Mouse (Mus musculus) lung, postnatal 0 days (tissue): ENCODE data around the gene Polr1b.

Source experiments
- CTCF ChIP-seq: IDR thresholded peaks from 2 replicates; pipeline ENCODE4 v1.5.1; 2016; ENCODE audit warnings: antibody characterized with exemption, mild to moderate bottlenecking
- EP300 ChIP-seq: IDR thresholded peaks from 2 replicates; pipeline ENCODE4 v1.6.1; 2016; ENCODE audit warnings: antibody characterized with exemption, mild to moderate bottlenecking, control low read depth

DNA sequence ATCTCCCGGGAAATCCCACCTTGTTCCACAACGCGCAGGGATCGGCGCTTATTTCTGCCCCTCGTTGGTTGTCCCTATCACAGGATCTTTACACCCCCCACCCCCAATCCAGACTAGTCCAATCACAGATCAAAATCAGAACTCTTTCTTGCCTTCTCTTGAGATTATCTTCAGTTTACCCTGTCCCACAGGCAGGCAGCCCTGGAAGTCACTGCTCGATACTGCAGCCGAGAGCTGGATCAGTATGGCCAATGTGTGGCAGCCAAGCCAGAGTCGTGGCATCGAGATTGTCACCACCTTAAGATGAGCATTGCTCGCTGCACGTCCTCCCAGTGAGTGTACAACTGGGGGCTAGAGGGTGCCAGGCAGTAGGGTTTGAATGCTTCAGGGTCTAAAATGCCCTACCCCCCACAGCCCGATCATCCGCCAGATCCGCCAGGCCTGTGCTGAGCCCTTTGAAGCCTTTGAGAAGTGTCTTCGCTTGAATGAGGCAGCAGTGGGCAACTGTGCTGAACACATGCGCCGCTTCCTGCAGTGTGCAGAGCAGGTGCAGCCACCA lies 29.3 kb downstream of the Polr1b start:
- TF ChIP-seq EP300 (no peak), CTCF (no peak)
